Mouse (Mus musculus): Measurements from ENCODE around the gene Pold1. TPM values are rescaled to one million over a fixed set of nuclear protein-coding genes. Genes with fewer than 3 reads are reported as not detected.

Pold1 gene
- total RNA-seq, 2 experiments from 2014 or later = 9.0 to 10.5 TPM

- Histone ChIP-seq H3K27ac (peak overlapping the region; percentile 99), H3K4me3 (peak overlapping the region; percentile 73)
- no peak for DNase-seq (ENCODE audit: low spot score in 2 of 2)
- TF ChIP-seq CTCF (conservative IDR thresholded peaks at IDR 0.05) = no peak
Measured at GRCm38 (mm10) chr7:44496771-44497109, 51.9 kb downstream of the Pold1 start.

DNA sequence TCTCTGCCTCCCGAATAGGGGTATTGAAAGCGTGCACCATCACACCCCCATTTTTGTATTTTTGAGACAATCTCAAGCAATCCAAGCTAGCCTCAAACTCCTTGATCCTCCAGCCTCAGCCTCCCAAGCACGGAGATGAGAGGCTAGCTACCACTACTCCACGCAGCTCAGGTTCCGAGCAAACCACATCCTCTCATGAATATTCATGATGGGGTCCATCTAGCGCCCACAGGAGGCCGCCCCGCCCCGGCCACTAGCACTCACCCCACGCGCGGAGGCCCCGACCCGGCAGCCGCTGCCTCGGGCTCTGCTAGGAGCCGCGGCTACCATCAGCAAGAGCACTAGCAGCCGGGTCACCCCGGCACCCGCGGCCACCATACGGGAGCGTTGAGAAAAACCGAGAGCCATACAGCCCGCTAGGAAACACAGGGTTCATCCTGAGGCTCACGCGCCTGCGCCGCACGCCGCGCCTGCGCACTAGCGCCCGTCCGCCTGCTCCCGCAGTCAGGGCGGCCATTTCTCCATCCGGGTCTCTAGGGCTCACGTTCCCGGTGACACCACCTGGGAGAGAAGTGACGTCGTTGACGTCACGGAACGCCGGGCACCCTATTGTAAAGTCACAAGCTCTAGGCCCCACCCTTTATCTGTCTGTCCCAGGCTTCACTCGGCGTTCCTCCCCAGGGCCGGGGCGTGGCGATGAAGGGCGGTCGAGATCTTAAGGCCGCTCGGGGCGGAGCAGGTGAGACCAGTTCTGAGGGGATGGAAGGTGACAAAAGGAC is 52.5 kb downstream of the Pold1 start, which contains the start of the genes Emc10 and Fam71e1:
Emc10 (minus strand) TSS at position 538 of the 779 bp plus-strand sequence.
Fam71e1 (plus strand) TSS at position 590 of the 779 bp plus-strand sequence.
- peak; percentile 97 to 99 for DNase-seq (ENCODE audit: low spot score in 2 of 2)
- TF ChIP-seq CTCF (conservative IDR thresholded peaks at IDR 0.05) = peak; percentile 42
- H3K27ac ChIP-seq = peak within 1 kb of the TSS; percentile 99
- H3K4me3 ChIP-seq = peak within 1 kb of the TSS; percentile 73

- peak overlapping the region; percentile 73 for H3K4me3 ChIP-seq
- TF ChIP-seq CTCF (conservative IDR thresholded peaks at IDR 0.05) = no peak
- peak overlapping the region; percentile 99 for H3K27ac ChIP-seq
- DNase-seq (ENCODE audit: low spot score in 2 of 2) = no peak
Measured at GRCm38 (mm10) chr7:44495086-44495485, 53.6 kb downstream of the Pold1 start.

DNA sequence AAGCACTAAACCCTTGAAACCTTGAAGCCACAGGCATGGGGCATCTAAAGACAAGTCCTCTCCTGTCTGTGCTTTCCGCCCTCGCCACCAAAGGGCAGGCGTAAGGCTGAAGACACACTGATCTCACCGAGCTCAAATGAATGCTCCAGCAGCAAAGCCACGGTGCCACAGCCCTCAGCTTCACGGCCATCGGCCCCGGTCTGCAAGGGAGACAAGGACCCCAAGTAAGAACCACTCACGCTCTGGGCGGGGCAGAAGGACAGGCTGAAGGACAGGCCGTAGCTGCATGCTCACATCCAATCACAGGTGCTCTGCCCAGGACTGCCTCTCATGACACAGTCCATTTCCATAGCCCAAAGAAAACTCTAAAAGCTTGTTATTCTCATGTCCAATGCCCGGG is 54.0 kb downstream of the Pold1 start:
- Histone ChIP-seq H3K4me3 (no peak overlapping the region; the same call in 1 of the 2 replicates), H3K27ac (no peak overlapping the region)
- TF ChIP-seq CTCF (conservative IDR thresholded peaks at IDR 0.05) = no peak
- no peak for DNase-seq (ENCODE audit: low spot score in 2 of 2)

DNA sequence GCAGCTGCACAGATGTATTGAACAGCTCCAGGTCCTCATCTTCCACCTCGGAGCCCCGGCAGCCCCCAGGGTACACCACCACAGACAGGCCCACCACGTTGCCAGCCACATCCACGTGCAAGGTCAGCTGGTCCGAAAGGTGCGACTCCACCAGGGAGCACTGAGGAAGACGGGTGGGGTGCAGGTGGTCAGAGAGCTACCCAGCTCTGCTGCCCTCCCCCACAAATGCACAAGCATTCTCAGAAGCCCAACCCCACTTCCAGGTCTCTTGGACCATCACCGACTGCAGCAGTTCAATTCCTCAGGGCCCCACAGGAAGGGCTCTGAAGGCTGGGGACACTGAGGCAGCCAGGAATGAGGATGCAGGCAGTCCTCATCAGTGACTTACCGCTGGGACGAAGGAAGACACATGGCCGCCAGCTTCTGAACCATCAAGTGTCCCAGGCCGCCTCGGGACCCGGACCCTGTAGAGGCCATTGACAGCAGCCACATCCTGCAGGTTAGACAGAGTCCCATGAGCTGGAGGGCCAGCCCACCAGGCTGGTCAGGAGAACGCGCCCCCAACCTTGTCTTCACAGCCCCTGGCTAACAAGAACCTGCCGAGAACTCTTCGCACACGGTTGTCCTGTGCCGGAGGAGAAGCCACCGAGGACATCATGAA is 56.4 kb downstream of the Pold1 start:
- no peak for TF ChIP-seq CTCF (conservative IDR thresholded peaks at IDR 0.05)
- DNase-seq (ENCODE audit: low spot score in 2 of 2) = no peak
- no peak overlapping the region for H3K27ac ChIP-seq
- H3K4me3 ChIP-seq = no peak overlapping the region

DNA sequence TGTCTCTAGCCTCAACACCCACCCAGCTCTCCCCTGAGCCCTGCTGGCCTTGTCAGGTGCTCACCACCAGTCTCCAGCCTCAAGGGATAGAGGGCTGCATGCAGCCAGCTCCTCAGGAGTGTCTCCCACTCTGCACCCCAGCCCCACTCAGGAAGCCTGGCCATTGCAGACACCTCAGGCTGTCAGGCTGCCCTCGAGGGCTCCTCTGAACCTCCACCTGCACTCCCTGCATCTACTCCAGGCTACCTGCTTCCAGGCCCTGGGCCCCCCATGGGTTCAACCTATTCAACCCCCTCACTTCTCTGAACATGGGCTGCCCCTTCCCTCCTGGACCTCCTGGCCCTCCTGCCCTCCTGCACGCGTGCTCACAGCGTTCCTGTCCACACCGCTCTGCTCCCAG is 57.3 kb downstream of the Pold1 start:
- H3K27ac ChIP-seq = no peak overlapping the region
- no peak for DNase-seq (ENCODE audit: low spot score in 2 of 2)
- H3K4me3 ChIP-seq = no peak overlapping the region
- no peak for TF ChIP-seq CTCF (conservative IDR thresholded peaks at IDR 0.05)

- DNase-seq (ENCODE audit: low spot score in 2 of 2) = no peak
- H3K4me3 ChIP-seq = no peak overlapping the region
- H3K27ac ChIP-seq = no peak overlapping the region
- TF ChIP-seq CTCF (conservative IDR thresholded peaks at IDR 0.05) = no peak
Measured at GRCm38 (mm10) chr7:44490281-44490680, 58.4 kb downstream of the Pold1 start.

GRCm38 (mm10) chr7:44488545-44488944 is 60.1 kb downstream of the Pold1 start:
- DNase-seq (ENCODE audit: low spot score in 2 of 2) = no peak
- no peak overlapping the region for H3K27ac ChIP-seq
- H3K4me3 ChIP-seq = no peak overlapping the region
- no peak for TF ChIP-seq CTCF (conservative IDR thresholded peaks at IDR 0.05)

- no peak overlapping the region for H3K4me3 ChIP-seq
- H3K27ac ChIP-seq = no peak overlapping the region; the same call in 1 of the 2 replicates
- TF ChIP-seq CTCF (conservative IDR thresholded peaks at IDR 0.05) = no peak
- DNase-seq (ENCODE audit: low spot score in 2 of 2) = no peak
Measured at GRCm38 (mm10) chr7:44487936-44488335, 60.7 kb downstream of the Pold1 start.

- H3K27ac ChIP-seq = peak overlapping the region; percentile 82
- no peak for TF ChIP-seq CTCF (conservative IDR thresholded peaks at IDR 0.05)
- DNase-seq (ENCODE audit: low spot score in 2 of 2) = no peak
Measured at GRCm38 (mm10) chr7:44486927-44487575, 61.6 kb downstream of the Pold1 start.

GRCm38 (mm10) chr7:44485572-44486195 is 63.0 kb downstream of the Pold1 start:
- Histone ChIP-seq H3K4me3 (no peak overlapping the region), H3K27ac (peak overlapping the region; percentile 82)
- DNase-seq (ENCODE audit: low spot score in 2 of 2) = no peak
- TF ChIP-seq CTCF (conservative IDR thresholded peaks at IDR 0.05) = no peak

More at GRCm38 (mm10) chr7:44486927-44487575, 61.6 kb downstream of the Pold1 start:
- H3K4me3 ChIP-seq = no peak overlapping the region

DNA sequence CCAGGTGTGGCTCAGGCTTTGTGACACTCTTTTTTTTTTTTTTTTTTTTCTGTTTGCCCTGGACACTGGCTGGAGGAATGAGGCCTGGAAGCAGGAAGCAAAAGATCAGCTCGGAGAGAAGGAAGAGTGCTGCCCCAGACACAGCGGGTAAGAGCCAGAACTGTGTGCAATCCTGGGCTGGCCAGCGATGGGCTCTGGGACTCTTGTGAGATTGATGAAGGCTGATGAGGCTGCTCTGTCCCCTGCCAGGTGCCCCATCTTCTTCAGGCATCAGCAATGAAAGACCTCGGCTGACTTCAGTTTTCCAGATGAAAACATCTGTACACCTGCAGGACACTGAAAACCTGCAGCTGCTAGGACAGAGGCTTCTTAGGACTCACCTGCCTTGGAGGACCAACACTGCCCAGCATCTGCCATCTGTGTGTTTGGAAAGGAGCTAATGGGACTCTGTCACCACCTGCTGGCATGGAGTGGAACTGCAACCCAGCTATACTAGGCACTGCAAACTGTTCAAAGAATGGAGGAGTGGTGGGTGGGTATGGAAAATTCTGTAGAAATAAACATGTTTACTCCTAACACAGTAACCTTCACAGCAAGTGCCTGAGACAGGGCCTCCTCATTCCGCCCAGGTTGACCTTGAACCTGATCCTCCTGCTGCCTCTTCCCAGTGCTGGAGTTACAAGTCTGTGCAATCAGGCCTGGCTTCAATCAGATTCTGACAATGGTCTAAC is 63.6 kb downstream of the Pold1 start:
- TF ChIP-seq CTCF (conservative IDR thresholded peaks at IDR 0.05) = peak; percentile 99
- DNase-seq (ENCODE audit: low spot score in 2 of 2) = peak; percentile 79 to 89
- peak overlapping the region; percentile 82 for H3K27ac ChIP-seq
- no peak overlapping the region for H3K4me3 ChIP-seq
